13 mouse cellular contexts compared by ENCODE assay signal in genomic region chr7:139492946-139493345, GRCm38 (mm10).
A peak's percentile ranks its signal among the peaks of the same experiment; 100 is the strongest.
DNase-seq lines count a peak whose midpoint lies in the region; ATAC-seq and TF ChIP-seq lines count a peak whose summit lies in the region.
"Had no signal": no experiment of that assay in that cellular context is flagged by ENCODE, and none has a peak within 500 bp of the region (broad histone marks: within the 10 kb centered on the region; RNA-seq: fewer than 3 reads in every experiment).

No protein-coding gene starts in this region.

- peak; percentile 23; the same call in 1 of the 2 replicates for TF ChIP-seq CTCF in liver, adult 2 months (IDR thresholded peaks at IDR 0.05; ENCODE audit: low read depth, low read length)

- TF ChIP-seq POLR2A in liver, adult 2 months (IDR thresholded peaks at IDR 0.05; ENCODE audit: extremely low read depth, insufficient read depth, low read length) = no peak

- H3K4me1 ChIP-seq in liver, adult 2 months (ENCODE audit: control insufficient read depth, insufficient read depth, low read length) = peaks cover 10% of the 10 kb centered on the region
- H3K4me1 ChIP-seq in liver, embryonic 12.5 days = no peaks in the 10 kb centered on the region
- no peaks in the 10 kb centered on the region for H3K4me1 ChIP-seq in ES-E14 (ENCODE audit: control insufficient read depth in 2 of 2, insufficient read depth in 2 of 2, low read length in 2 of 2, poor library complexity in 1 of 2)

- no peak overlapping the region for H3K9ac ChIP-seq in liver, adult 2 months (ENCODE audit: low read depth, low read length)
- H3K9ac ChIP-seq in liver, embryonic 12.5 days = no peak overlapping the region
- H3K9ac ChIP-seq in ES-E14 (ENCODE audit: insufficient read depth, low read depth, low read length, poor library complexity, severe bottlenecking) = no peak overlapping the region
- H3K9ac ChIP-seq: lung, embryonic 15.5 days had no signal

- no peak for ATAC-seq in liver, embryonic 12.5 days

- H3K27ac ChIP-seq in liver, adult 2 months (replicated peaks; ENCODE audit: insufficient read depth, low read depth, low read length) = no peak overlapping the region
- no peak overlapping the region for H3K27ac ChIP-seq in liver, embryonic 12.5 days
- H3K27ac ChIP-seq in ES-E14 (ENCODE audit: insufficient read depth, low read depth, low read length, poor library complexity, severe bottlenecking) = no peak overlapping the region
- H3K27ac ChIP-seq: lung, embryonic 15.5 days had no signal

- 78% methylated on average over 2 of the region's 2 CpGs for WGBS in liver, adult 2 months
- WGBS in liver, embryonic 12.5 days (ENCODE audit: insufficient replicate concordance) = 29% methylated on average over 2 of the region's 2 CpGs

- H3K9me3 ChIP-seq in liver, embryonic 12.5 days (replicated peaks) = no peaks in the 10 kb centered on the region
- no peaks in the 10 kb centered on the region for H3K9me3 ChIP-seq in ES-E14 (ENCODE audit: control insufficient read depth, insufficient read depth, low read depth, low read length)
- H3K9me3 ChIP-seq: lung, embryonic 15.5 days had no signal

- H3K79me2 ChIP-seq in liver, adult 2 months (ENCODE audit: control insufficient read depth, insufficient read depth, low read length) = peaks cover 6% of the 10 kb centered on the region; the same call in 1 of the 2 replicates

- no peaks in the 10 kb centered on the region for H3K27me3 ChIP-seq in liver, adult 2 months (ENCODE audit: control insufficient read depth, insufficient read depth, low read length)
- no peaks in the 10 kb centered on the region for H3K27me3 ChIP-seq in liver, embryonic 12.5 days (replicated peaks)
- H3K27me3 ChIP-seq: lung, embryonic 15.5 days had no signal

- H3K36me3 ChIP-seq in liver, adult 2 months (ENCODE audit: control insufficient read depth, insufficient read depth, low read length) = no peaks in the 10 kb centered on the region
- H3K36me3 ChIP-seq in liver, embryonic 12.5 days = no peaks in the 10 kb centered on the region
- no peaks in the 10 kb centered on the region for H3K36me3 ChIP-seq in ES-E14 (ENCODE audit: control insufficient read depth, insufficient read depth, low read length, poor library complexity, severe bottlenecking)
- H3K36me3 ChIP-seq: lung, embryonic 15.5 days had no signal

- H3K4me3 ChIP-seq in liver, adult 2 months (ENCODE audit: insufficient read depth, low read depth, low read length) = no peak overlapping the region
- H3K4me3 ChIP-seq in liver, embryonic 12.5 days = no peak overlapping the region
- H3K4me3 ChIP-seq in ES-E14 (ENCODE audit: insufficient read depth in 1 of 2, low read depth in 1 of 2, low read length in 2 of 2, poor library complexity in 1 of 2, severe bottlenecking in 1 of 2) = no peak overlapping the region
- H3K4me3 ChIP-seq: lung, embryonic 15.5 days had no signal

- peak; percentile 28 to 45 for DNase-seq in cerebellum, postnatal 10 days
- DNase-seq in cerebellum, adult 11 months = no peak
- DNase-seq in liver, adult 2 months (ENCODE audit: extremely low read depth, low read depth, low spot score) = peak; percentile 28
- DNase-seq in ES-E14 (ENCODE audit: low read depth, low spot score) (peak; percentile 17), adipocyte (ENCODE audit: low spot score) (no peak)
- DNase-seq in induced T-regulatory cell, adult 2 months (ENCODE audit: low read depth) = peak; percentile 9
- no peak for DNase-seq in urinary bladder, postnatal 14 days (ENCODE audit: low spot score)
- DNase-seq: adrenal gland, postnatal 10 days; heart, postnatal 36 days; kidney, adult 9 months; thymus, postnatal 4 days had no signal

- in situ Hi-C loops in ES-E14 (cut with MboI; ENCODE audit: low sequenced_read_pairs in 2 of 2, unreplicated experiment in 2 of 2) = no loop called here

- no peak overlapping the region for H3K4me2 ChIP-seq in liver, embryonic 12.5 days
- H3K4me2 ChIP-seq: lung, embryonic 15.5 days had no signal

TF ChIP-seq in ES-E14, 5 proteins besides CTCF, POLR2A, EP300 and RAD21:
- TF ChIP-seq ZC3H11A (IDR thresholded peaks at IDR 0.05; ENCODE audit: borderline replicate concordance, low read depth, low read length) = no peak
- TF ChIP-seq MAFK (IDR thresholded peaks at IDR 0.05; ENCODE audit: insufficient read depth, low read depth, low read length) = no peak
- TF ChIP-seq CHD2 (IDR thresholded peaks at IDR 0.05; ENCODE audit: low read depth, low read length) = no peak
- no peak for TF ChIP-seq ZNF384 (IDR thresholded peaks at IDR 0.05; ENCODE audit: low read depth, low read length)
- TF ChIP-seq HCFC1 (IDR thresholded peaks at IDR 0.05; ENCODE audit: borderline replicate concordance, insufficient read depth, low read length) = no peak
TF ChIP-seq in ES-E14: peak in this region for 0.

Comparison
In these comparisons a context has a peak if more than half of its experiments do, and no peak if none do; other contexts are left out.
1. DNase-seq: peak in cerebellum, postnatal 10 days (2 of 2), liver, adult 2 months (single experiment), ES-E14 (single experiment) and induced T-regulatory cell, adult 2 months (single experiment); none in cerebellum, adult 11 months (single experiment), urinary bladder, postnatal 14 days (single experiment) and adipocyte (single experiment).